Mouse (Mus musculus) testis, adult 10 weeks (tissue): ENCODE data around the gene 1500009C09Rik. TPM values are rescaled to one million over a fixed set of nuclear protein-coding genes. Genes with fewer than 3 reads are reported as not detected.

Source experiments
- polyA plus RNA-seq: library from polyadenylated mRNA; stranded (reverse); fragments of 350-450 nt; fragmentation: Illumina TruSeq; extraction: RNeasy Lipid Tissue Mini Kit (QIAGEN cat#74804); gene quantifications from one replicate; pipeline ENCODE4 v1.2.3, GENCODE M21; 2014; ENCODE audit warnings: low read depth, low replicate concordance

The 1500009C09Rik gene
- polyA plus RNA-seq = 0.71 TPM

GRCm38 (mm10) chr15:82252097-82252496 lies at the start of gene 1500009C09Rik:
TSS of gene 1500009C09Rik (plus strand) at chr15:82252397.

GRCm38 (mm10) chr15:82212752-82213063 lies 39.5 kb upstream of the 1500009C09Rik start, which contains the start of gene Shisa8:
TSS of gene Shisa8 (minus strand) at chr15:82212815.

GRCm38 (mm10) chr15:82223657-82224601 lies 28.3 kb upstream of the 1500009C09Rik start, which contains the start of gene Tnfrsf13c:
TSS of gene Tnfrsf13c (minus strand) at chr15:82224369.

GRCm38 (mm10) chr15:82244115-82244804 lies 7.9 kb upstream of the 1500009C09Rik start, which contains the start of gene Cenpm:
TSS of gene Cenpm (minus strand) at chr15:82244748.

GRCm38 (mm10) chr15:82274593-82274926 lies 22.4 kb downstream of the 1500009C09Rik start, which contains the start of gene Sept3:
TSS of gene Sept3 (plus strand) at chr15:82274893.

GRCm38 (mm10) chr15:82298764-82299561 lies 46.8 kb downstream of the 1500009C09Rik start, which contains the start of gene Wbp2nl:
TSS of gene Wbp2nl (plus strand) at chr15:82298954.

Other genes with a start within 250 kb of the 1500009C09Rik start
- 250 TPM for gene Desi1, start 218.5 kb upstream of the 1500009C09Rik start, polyA plus RNA-seq
- 190 TPM for gene Snu13, start 204.8 kb upstream of the 1500009C09Rik start, polyA plus RNA-seq
- gene 4930407I10Rik, start 193.2 kb upstream of the 1500009C09Rik start, polyA plus RNA-seq = 70.4 TPM
- 0.69 TPM for gene Mei1, start 182.4 kb upstream of the 1500009C09Rik start, polyA plus RNA-seq
- 6.2 TPM for gene Ccdc134, start 124.5 kb upstream of the 1500009C09Rik start, polyA plus RNA-seq
- gene Srebf2, start 105.2 kb upstream of the 1500009C09Rik start, polyA plus RNA-seq = 6.5 TPM
- not detected for gene Shisa8, start 39.6 kb upstream of the 1500009C09Rik start, polyA plus RNA-seq
- 2.2 TPM for gene Tnfrsf13c, start 28.0 kb upstream of the 1500009C09Rik start, polyA plus RNA-seq
- gene Cenpm, start 7.6 kb upstream of the 1500009C09Rik start, polyA plus RNA-seq = 1.5 TPM
- 13.0 TPM for gene Sept3, start 22.5 kb downstream of the 1500009C09Rik start, polyA plus RNA-seq
- gene Wbp2nl, start 46.6 kb downstream of the 1500009C09Rik start, polyA plus RNA-seq = 51.6 TPM
- 7.1 TPM for gene Naga, start 86.5 kb downstream of the 1500009C09Rik start, polyA plus RNA-seq
- gene Pheta2, start 86.5 kb downstream of the 1500009C09Rik start, polyA plus RNA-seq = 2.2 TPM
- gene Smdt1, start 86.6 kb downstream of the 1500009C09Rik start, polyA plus RNA-seq = 20.1 TPM
- 172 TPM for gene Ndufa6, start 101.9 kb downstream of the 1500009C09Rik start, polyA plus RNA-seq
- 2.9 TPM for gene Cyp2d22, start 127.9 kb downstream of the 1500009C09Rik start, polyA plus RNA-seq
- gene Cyp2d11, start 141.6 kb downstream of the 1500009C09Rik start, polyA plus RNA-seq = not detected
- not detected for gene Cyp2d10, start 154.8 kb downstream of the 1500009C09Rik start, polyA plus RNA-seq
- not detected for gene Cyp2d9, start 181.0 kb downstream of the 1500009C09Rik start, polyA plus RNA-seq